Mouse (Mus musculus) layer of hippocampus, adult 2 months (tissue): ENCODE data around the gene Cldn11. TPM values are rescaled to one million over a fixed set of nuclear protein-coding genes. Genes with fewer than 3 reads are reported as not detected.
"Not testable (repeated sequence)": the region's sequence is repeated elsewhere in the genome, so short reads cannot be mapped to it uniquely, and the experiment has no call there.

ENCODE experiments used
- DNase-seq, 2 experiments: peaks; one replicate each; pipeline ENCODE4 v3.0.0; 2022; ENCODE audit warnings: low spot score in 2 of 2
- H3K27ac ChIP-seq: fragments of 200-600 bp; 2 replicates; pipeline ENCODE4 v1.8.1; 2022
- H3K4me3 ChIP-seq: fragments of 200-600 bp; 2 replicates; pipeline ENCODE4 v1.8.1; 2022; ENCODE audit warnings: mild to moderate bottlenecking
- CTCF ChIP-seq: fragments of 200-600 bp; conservative IDR thresholded peaks from 2 replicates; pipeline ENCODE4 v1.8.1; 2022; ENCODE audit warnings: antibody characterized with exemption, mild to moderate bottlenecking, moderate library complexity
- long read RNA-seq, 2 experiments: library from polyadenylated mRNA; stranded (forward); transcript quantifications; one replicate each; pipeline ENCODE4 v2.0.0; 2021; ENCODE audit warnings: borderline mapping rate in 2 of 2
- total RNA-seq, 2 experiments: library from RNA; stranded (reverse); gene quantifications; 2 replicates each; pipeline ENCODE4 v1.2.3; 2021

Cldn11 gene
- 100 to 1,000 TPM; 111 to 113 TPM for total RNA-seq
- long read RNA-seq, experiment 1, partial matches to known transcripts: 0 of 6 reads
- long read RNA-seq, experiment 1, other reads (novel, unspliced or antisense): 3 of 6 reads
- long read RNA-seq, experiment 2, partial matches to known transcripts: 2 of 6 reads
- long read RNA-seq, experiment 2, other reads (novel, unspliced or antisense): 1 of 6 reads

DNA sequence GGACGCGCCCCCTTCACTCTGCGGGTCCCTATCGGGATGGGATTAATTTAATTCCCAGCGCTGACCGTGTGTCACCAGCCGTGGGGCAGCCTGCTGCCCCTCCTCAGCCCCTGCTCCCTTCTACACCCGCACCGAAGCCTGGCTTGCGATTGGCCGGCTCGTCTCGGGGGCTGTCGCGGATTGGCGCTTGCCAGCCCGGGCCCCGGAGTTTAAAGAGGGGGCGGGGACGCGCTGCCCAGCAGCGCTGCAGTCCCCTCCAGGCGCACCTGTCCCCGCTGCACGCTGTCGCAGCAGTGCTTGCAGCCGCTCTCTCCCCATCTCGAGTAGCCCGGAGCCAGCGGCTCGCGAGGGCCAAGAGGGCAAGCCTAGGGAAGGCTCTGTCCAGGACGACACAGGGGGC is at the start of gene Cldn11:
Cldn11 (plus strand) TSS at position 215 of the 400 bp plus-strand sequence.
- no peak for TF ChIP-seq CTCF
- Histone ChIP-seq H3K4me3 (peak within 1 kb of the TSS; percentile 55), H3K27ac (peak within 1 kb of the TSS; percentile 73; the same call in 1 of the 2 replicates)
- DNase-seq: peak in 1 of 2 experiments; percentile 47

DNA sequence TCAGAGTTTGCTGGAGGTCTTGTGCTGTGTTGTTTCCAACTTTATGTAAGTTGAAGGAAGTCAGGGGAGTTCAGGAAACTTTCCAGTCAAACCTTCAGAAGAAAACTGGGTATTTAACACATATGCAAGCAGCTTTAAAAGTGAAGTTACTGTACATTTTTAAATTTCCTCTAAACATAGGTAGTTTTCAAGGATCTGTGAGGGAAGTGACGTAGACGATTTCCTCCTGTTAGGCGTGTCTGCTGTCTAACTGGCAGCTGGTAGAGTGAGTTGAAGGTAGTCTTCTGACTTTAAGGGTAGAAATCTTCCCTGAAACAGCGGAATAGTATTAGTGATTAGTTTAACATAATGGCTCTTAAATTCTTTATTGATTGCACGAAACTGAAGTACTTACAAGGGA is 49.7 kb upstream of the Cldn11 start:
- Histone ChIP-seq H3K4me3 (no peak overlapping the region; the same call in 1 of the 2 replicates), H3K27ac (no peak overlapping the region)
- no peak for TF ChIP-seq CTCF
- no peak for DNase-seq

DNA sequence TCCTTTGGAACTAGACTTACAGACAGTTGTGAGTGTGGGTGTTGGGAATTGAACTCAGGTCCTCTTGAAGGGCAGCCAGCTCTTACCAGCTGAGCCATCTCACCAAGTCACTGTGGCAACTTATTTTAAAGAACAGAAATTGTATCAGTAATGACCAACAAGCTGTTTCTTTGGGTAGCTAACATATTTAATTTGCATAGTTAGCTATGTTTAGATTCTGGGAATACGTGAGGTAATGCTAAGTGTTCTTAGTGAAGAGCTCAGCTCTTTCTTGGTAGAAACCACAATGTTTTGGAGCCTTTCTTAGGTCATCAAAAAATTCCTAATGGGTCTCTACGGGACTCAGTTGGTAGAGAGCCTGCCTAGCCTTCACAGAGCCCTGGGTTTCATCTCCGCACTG is 48.9 kb upstream of the Cldn11 start:
- no peak for DNase-seq
- TF ChIP-seq CTCF: no peak
- no peak overlapping the region for H3K27ac ChIP-seq
- H3K4me3 ChIP-seq: no peak overlapping the region

GRCm38 (mm10) chr3:31104936-31105335 is 44.8 kb upstream of the Cldn11 start:
- no peak overlapping the region for H3K27ac ChIP-seq
- no peak overlapping the region for H3K4me3 ChIP-seq
- no peak for DNase-seq
- no peak for TF ChIP-seq CTCF

DNA sequence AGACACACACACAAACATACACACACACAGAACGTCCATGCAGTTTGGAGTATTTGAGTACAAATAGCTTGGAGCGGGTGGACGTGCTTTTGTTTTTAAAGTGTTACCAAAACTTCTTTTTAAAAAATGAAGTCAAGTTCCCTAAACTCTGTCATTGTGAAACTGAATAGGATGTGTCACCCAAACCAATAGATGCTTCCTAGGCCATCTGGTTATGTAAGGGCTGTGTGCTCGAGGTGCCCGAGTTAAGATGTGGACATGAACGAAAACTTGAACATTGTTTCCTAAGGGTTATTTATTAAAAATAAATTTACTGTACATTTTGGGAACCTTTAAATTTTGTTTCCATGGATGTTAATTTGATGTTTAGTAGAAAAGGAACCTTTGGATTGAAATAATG is 43.1 kb upstream of the Cldn11 start:
- no peak for DNase-seq
- TF ChIP-seq CTCF: no peak
- peak overlapping the region; percentile 37; the same call in 1 of the 2 replicates for H3K27ac ChIP-seq
- no peak overlapping the region for H3K4me3 ChIP-seq

GRCm38 (mm10) chr3:31107674-31108073 is 42.0 kb upstream of the Cldn11 start:
- no peak for DNase-seq
- no peak for TF ChIP-seq CTCF
- H3K27ac ChIP-seq: peak overlapping the region; percentile 37; the same call in 1 of the 2 replicates
- peak overlapping the region; percentile 1; the same call in 1 of the 2 replicates for H3K4me3 ChIP-seq

GRCm38 (mm10) chr3:31109108-31109507 is 40.6 kb upstream of the Cldn11 start:
- Histone ChIP-seq H3K27ac (no peak overlapping the region), H3K4me3 (no peak overlapping the region)
- DNase-seq: no peak
- TF ChIP-seq CTCF: peak; percentile 72

DNA sequence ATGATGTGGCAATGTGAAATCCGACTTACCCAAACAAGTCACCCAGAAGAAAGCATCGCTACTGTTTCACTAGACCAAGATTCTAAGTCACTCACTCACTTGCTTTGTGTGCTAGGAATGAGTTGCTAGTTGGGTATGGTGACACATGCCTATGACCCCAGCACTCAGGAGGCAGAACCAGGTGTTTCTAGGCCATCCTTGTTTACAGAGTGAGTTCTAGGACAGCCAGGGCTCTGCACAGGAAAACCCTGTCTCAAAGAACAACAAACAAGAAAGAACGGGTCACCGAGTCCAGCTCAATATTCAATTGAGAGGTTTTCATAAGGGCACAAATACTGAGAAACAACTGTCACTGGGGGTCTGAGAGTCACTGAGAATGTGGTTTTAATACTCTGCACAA is 26.6 kb upstream of the Cldn11 start:
- no peak for TF ChIP-seq CTCF
- DNase-seq: no peak
- Histone ChIP-seq H3K27ac (no peak overlapping the region), H3K4me3 (no peak overlapping the region)

DNA sequence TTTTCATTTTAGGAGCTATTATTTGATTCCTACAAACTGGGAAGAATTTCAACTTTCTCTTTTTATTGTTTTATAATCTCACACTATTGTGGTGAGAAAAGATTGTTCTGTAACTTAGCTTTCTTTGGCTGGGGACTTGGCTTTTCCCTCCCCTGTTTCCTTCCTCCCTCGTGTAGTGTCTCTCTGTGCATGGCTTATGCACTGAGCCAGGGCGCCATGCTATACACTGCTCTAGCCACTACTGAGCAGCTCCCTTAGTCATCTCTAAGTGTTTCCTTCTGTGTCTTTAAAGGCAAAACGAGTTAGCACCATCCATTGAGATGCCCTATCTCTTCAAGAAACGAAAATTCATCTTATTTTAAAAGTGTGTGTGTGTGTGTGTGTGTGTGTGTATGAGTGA is 23.4 kb upstream of the Cldn11 start:
- no peak for TF ChIP-seq CTCF
- H3K4me3 ChIP-seq: no peak overlapping the region
- no peak for DNase-seq
- H3K27ac ChIP-seq: no peak overlapping the region

- H3K27ac ChIP-seq: no peak overlapping the region
- TF ChIP-seq CTCF: no peak
- DNase-seq: no peak
Measured at GRCm38 (mm10) chr3:31126848-31127247, 22.9 kb upstream of the Cldn11 start.

GRCm38 (mm10) chr3:31129766-31130165 is 20.0 kb upstream of the Cldn11 start:
- TF ChIP-seq CTCF: no peak
- DNase-seq: no peak

More at GRCm38 (mm10) chr3:31126848-31127247, 22.9 kb upstream of the Cldn11 start:
- H3K4me3 ChIP-seq: no peak overlapping the region

DNA sequence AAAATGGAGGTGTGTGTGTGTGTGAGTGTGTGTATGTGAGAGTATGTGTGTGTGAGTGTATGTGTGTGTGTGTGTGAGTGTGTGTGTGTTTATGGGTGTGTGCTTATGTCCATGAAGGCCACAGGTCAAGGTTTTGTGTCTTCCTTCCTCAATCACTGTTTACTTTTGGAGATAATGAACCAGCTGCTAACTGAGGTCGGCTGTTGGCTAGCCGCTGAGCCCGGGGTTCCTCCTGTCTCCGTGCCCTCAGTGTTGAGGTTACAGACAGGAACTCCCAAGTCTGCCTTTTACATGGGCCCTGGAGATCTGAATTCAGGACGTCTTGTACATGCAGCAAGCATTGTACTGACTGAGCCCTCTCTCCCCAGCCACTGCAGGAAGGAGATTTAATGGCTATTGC is 16.1 kb upstream of the Cldn11 start:
- no peak for DNase-seq
- Histone ChIP-seq H3K27ac (no peak overlapping the region), H3K4me3 (no peak overlapping the region)
- no peak for TF ChIP-seq CTCF

More at GRCm38 (mm10) chr3:31129766-31130165, 20.0 kb upstream of the Cldn11 start:
- H3K27ac ChIP-seq: no peak overlapping the region
- H3K4me3 ChIP-seq: no peak overlapping the region

DNA sequence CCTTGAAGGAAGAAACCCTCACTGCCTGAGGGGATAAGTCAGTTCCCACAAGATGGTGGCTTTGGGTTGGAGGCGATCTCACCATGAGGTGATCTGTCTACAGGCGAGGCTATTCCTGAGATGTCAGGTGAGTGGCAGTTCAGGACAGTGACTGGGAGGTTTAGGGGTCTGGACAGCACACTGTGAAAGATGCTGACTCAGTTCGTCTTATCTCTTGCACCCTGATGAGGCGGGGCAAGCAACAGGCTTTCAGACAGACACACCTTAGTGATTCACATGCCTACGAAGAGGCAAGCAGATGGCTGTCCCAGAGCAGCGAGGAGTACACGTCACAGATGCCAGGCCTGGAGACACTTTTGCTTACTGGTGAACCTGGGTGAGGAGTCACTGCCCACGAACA is 15.5 kb upstream of the Cldn11 start:
- H3K27ac ChIP-seq: no peak overlapping the region
- no peak for DNase-seq
- H3K4me3 ChIP-seq: no peak overlapping the region
- TF ChIP-seq CTCF: no peak

- no peak overlapping the region for H3K4me3 ChIP-seq
- no peak for TF ChIP-seq CTCF
- no peak for DNase-seq
Measured at GRCm38 (mm10) chr3:31134696-31135095, 15.0 kb upstream of the Cldn11 start.

GRCm38 (mm10) chr3:31136591-31136990 is 13.1 kb upstream of the Cldn11 start:
- not testable (repeated sequence) for H3K27ac ChIP-seq, DNase-seq, H3K4me3 ChIP-seq

More at GRCm38 (mm10) chr3:31134696-31135095, 15.0 kb upstream of the Cldn11 start:
- H3K27ac ChIP-seq: no peak overlapping the region
